Mouse (Mus musculus) liver, embryonic 14.5 days (tissue): ENCODE measurements around the gene Cdh23. TPM values are rescaled to one million over a fixed set of nuclear protein-coding genes. Genes with fewer than 3 reads are reported as not detected.
A peak's percentile ranks its signal among the peaks of the same experiment; 100 is the strongest.

ENCODE experiments used
- ATAC-seq: fragments of 200-750 bp; cut with Nextera tagmentation; 2 replicates; pipeline ENCODE4 v1.8.0; 2017; ENCODE audit warnings: moderate number of reproducible peaks, mild to moderate bottlenecking, moderate library complexity; ENCODE audit not compliant: insufficient read depth
- DNase-seq, 3 experiments: peaks; one replicate each; pipeline ENCODE4 v3.0.0-alpha.2; 2012 to 2013; ENCODE audit warnings: low read depth in 3 of 3, low spot score in 3 of 3
- H3K27ac ChIP-seq: fragments of 300-500 bp; sonication (generic); 2 replicates; pipeline ENCODE4 v1.5.1; 2014; ENCODE audit warnings: moderate library complexity, mild to moderate bottlenecking, control low read depth, inconsistent platforms
- H3K27me3 ChIP-seq: fragments of 300-500 bp; sonication (generic); 2 replicates; pipeline ENCODE4 v1.6.1; 2014; ENCODE audit warnings: mild to moderate bottlenecking, low read length, moderate library complexity; ENCODE audit not compliant: control insufficient read depth, insufficient read depth
- H3K36me3 ChIP-seq: fragments of 300-500 bp; sonication (generic); replicated peaks from 2 replicates; pipeline ENCODE4 v1.6.1; 2014; ENCODE audit warnings: low read depth; ENCODE audit not compliant: control insufficient read depth, insufficient read depth
- H3K4me1 ChIP-seq, 2 experiments: fragments of 200-500 bp in 1 of 2; fragments of 300-500 bp in 1 of 2; sonication (generic) in 1 of 2; replicated peaks; 2 replicates each; pipeline ENCODE4 v1.6.1; 2012 to 2014; ENCODE audit warnings: antibody characterized with exemption in 1 of 2, inconsistent platforms in 1 of 2, low read length in 1 of 2; ENCODE audit not compliant: control insufficient read depth in 2 of 2, insufficient read depth in 2 of 2
- H3K4me2 ChIP-seq: fragments of 300-500 bp; sonication (generic); 2 replicates; pipeline ENCODE4 v1.6.1; 2014; ENCODE audit warnings: low read depth, mild to moderate bottlenecking, control low read depth, moderate library complexity
- H3K4me3 ChIP-seq, 2 experiments: fragments of 200-500 bp in 1 of 2; fragments of 300-500 bp in 1 of 2; sonication (generic) in 1 of 2; 2 replicates each; pipeline ENCODE4 v1.5.1; 2012 to 2014; ENCODE audit warnings: low read depth in 2 of 2, low read length in 2 of 2, mild to moderate bottlenecking in 2 of 2, control low read depth in 1 of 2, inconsistent platforms in 1 of 2, moderate library complexity in 1 of 2; ENCODE audit not compliant: insufficient read depth in 1 of 2
- H3K9ac ChIP-seq: fragments of 300-500 bp; sonication (generic); replicated peaks from 2 replicates; pipeline ENCODE4 v1.6.1; 2014; ENCODE audit warnings: mild to moderate bottlenecking, control low read depth, moderate library complexity
- H3K9me3 ChIP-seq: fragments of 300-500 bp; sonication (generic); 2 replicates; pipeline ENCODE4 v1.6.1; 2016; ENCODE audit warnings: low read length, mixed read lengths; ENCODE audit not compliant: control insufficient read depth
- CTCF ChIP-seq: IDR thresholded peaks from 2 replicates; pipeline ENCODE4 v1.5.1; 2016; ENCODE audit warnings: antibody characterized with exemption, low read depth, control low read depth
- EP300 ChIP-seq: IDR thresholded peaks from 2 replicates; pipeline ENCODE4 v1.6.1; 2016; ENCODE audit warnings: antibody characterized with exemption, low read depth
- WGBS: fragments of 180-500 bp; shearing (Covaris S2); extraction: QIAGEN DNeasy Blood & Tissue Kit; methylation state at CpG from one replicate; pipeline ENCODE4 v1.1.7; 2014; ENCODE audit not compliant: insufficient replicate concordance; 5-methylcytosine and 5-hydroxymethylcytosine counted together
- polyA plus RNA-seq, 2 experiments: library from polyadenylated mRNA; depleted of rRNA in 1 of 2; stranded (reverse) in 1 of 2; unstranded in 1 of 2; fragments of >200 nt; fragmentation: Nextera tagmentation in 1 of 2; extraction: Ambion mirVana in 1 of 2; gene quantifications; 2 replicates each; pipeline versions ENCODE4 v1.2.1 to v1.2.3; 2012 to 2014

Gene Cdh23
- polyA plus RNA-seq, 2 experiments: 0.02 TPM; not detected in 1

GRCm38 (mm10) chr10:60625511-60625910 lies 70.8 kb downstream of the Cdh23 start:
- DNase-seq (no peak), ATAC-seq (no peak)
- no peaks in the 10 kb centered on the region for H3K4me1 ChIP-seq
- no peak overlapping the region for H3K27ac ChIP-seq
- WGBS: 54% methylated on average over 3 of the region's 3 CpGs
- no peak overlapping the region for H3K9ac ChIP-seq
- no peak overlapping the region for H3K4me2 ChIP-seq
- no peaks in the 10 kb centered on the region for H3K36me3 ChIP-seq
- H3K27me3 ChIP-seq: no peaks in the 10 kb centered on the region
- no peaks in the 10 kb centered on the region for H3K9me3 ChIP-seq
- no peak overlapping the region for H3K4me3 ChIP-seq
- TF ChIP-seq CTCF: no peak
- no peak for TF ChIP-seq EP300

- Histone ChIP-seq H3K27me3 (no peaks in the 10 kb centered on the region), H3K4me3 (no peak overlapping the region), H3K4me1 (no peaks in the 10 kb centered on the region), H3K4me2 (no peak overlapping the region), H3K9me3 (no peaks in the 10 kb centered on the region), H3K9ac (no peak overlapping the region), H3K36me3 (no peaks in the 10 kb centered on the region), H3K27ac (no peak overlapping the region)
- TF ChIP-seq CTCF: no peak
- TF ChIP-seq EP300: no peak
- 37% methylated on average over 3 of the region's 3 CpGs for WGBS
- no peak for DNase-seq
- ATAC-seq: no peak
Measured at GRCm38 (mm10) chr10:60624945-60625344, 71.3 kb downstream of the Cdh23 start.

- TF ChIP-seq EP300: no peak
- TF ChIP-seq CTCF: no peak
- Histone ChIP-seq H3K4me2 (no peak overlapping the region), H3K4me1 (no peaks in the 10 kb centered on the region), H3K9me3 (no peaks in the 10 kb centered on the region), H3K27me3 (no peaks in the 10 kb centered on the region), H3K4me3 (no peak overlapping the region), H3K36me3 (no peaks in the 10 kb centered on the region), H3K27ac (no peak overlapping the region), H3K9ac (no peak overlapping the region)
- DNase-seq: no peak
- 46% methylated on average over 14 of the region's 14 CpGs for WGBS
- no peak for ATAC-seq
Measured at GRCm38 (mm10) chr10:60624217-60624708, 72.0 kb downstream of the Cdh23 start.

- no peak overlapping the region for H3K9ac ChIP-seq
- no peak overlapping the region for H3K4me3 ChIP-seq
- H3K36me3 ChIP-seq: no peaks in the 10 kb centered on the region
- H3K27ac ChIP-seq: no peak overlapping the region
- no peaks in the 10 kb centered on the region for H3K9me3 ChIP-seq
- DNase-seq (no peak), ATAC-seq (no peak)
- TF ChIP-seq CTCF: no peak
- TF ChIP-seq EP300: no peak
- WGBS: 43% methylated on average over 12 of the region's 12 CpGs
- no peaks in the 10 kb centered on the region for H3K4me1 ChIP-seq
- no peak overlapping the region for H3K4me2 ChIP-seq
- H3K27me3 ChIP-seq: no peaks in the 10 kb centered on the region
Measured at GRCm38 (mm10) chr10:60622836-60623235, 73.5 kb downstream of the Cdh23 start.

GRCm38 (mm10) chr10:60621470-60622170 lies 74.7 kb downstream of the Cdh23 start:
- H3K4me3 ChIP-seq: no peak overlapping the region
- H3K4me2 ChIP-seq: no peak overlapping the region
- no peaks in the 10 kb centered on the region for H3K4me1 ChIP-seq
- no peak for TF ChIP-seq EP300
- TF ChIP-seq CTCF: peak; percentile 54
- DNase-seq: no peak
- no peaks in the 10 kb centered on the region for H3K36me3 ChIP-seq
- no peak overlapping the region for H3K9ac ChIP-seq
- no peak overlapping the region for H3K27ac ChIP-seq
- no peaks in the 10 kb centered on the region for H3K27me3 ChIP-seq
- no peaks in the 10 kb centered on the region for H3K9me3 ChIP-seq
- 56% methylated on average over 8 of the region's 8 CpGs for WGBS
- no peak for ATAC-seq
